Mouse (Mus musculus) E14TG2a.4 (cell line): ENCODE measurements around the gene Zfand3.

Source experiments
- CTCF ChIP-seq: conservative IDR thresholded peaks from 2 replicates; pipeline ENCODE4 v1.5.1; 2014; ENCODE audit warnings: low read length
- NANOG ChIP-seq: IDR thresholded peaks from 2 replicates; pipeline ENCODE4 v1.6.1; 2014; ENCODE audit warnings: borderline replicate concordance, low read length, mixed read lengths

DNA sequence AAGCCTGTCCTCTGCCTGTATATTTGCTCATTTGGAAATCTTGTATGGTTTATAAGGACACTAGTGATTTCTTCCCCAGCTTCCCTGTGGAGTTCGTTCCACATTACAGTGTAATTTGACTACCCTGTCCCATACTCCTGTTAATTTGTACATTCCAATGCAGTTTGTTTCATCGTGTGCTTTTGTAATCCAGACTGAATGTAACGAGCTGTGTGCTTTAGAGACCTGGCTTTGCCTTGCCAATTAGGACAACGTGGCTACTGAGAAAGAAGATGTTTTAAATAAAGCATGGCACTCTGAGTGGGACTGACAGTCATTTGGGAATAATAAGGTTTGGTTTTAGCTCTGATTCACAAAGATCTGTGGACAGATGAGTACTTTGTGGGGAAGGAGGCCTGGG is 60.2 kb downstream of the Zfand3 start:
- TF ChIP-seq CTCF: no peak
- no peak for TF ChIP-seq NANOG
